Mouse (Mus musculus) adrenal gland, postnatal 25 days (tissue): ENCODE data around the gene Atg101. TPM values are rescaled to one million over a fixed set of nuclear protein-coding genes. Genes with fewer than 3 reads are reported as not detected.
A peak's percentile ranks its signal among the peaks of the same experiment; 100 is the strongest.

Source experiments
- DNase-seq: peaks from one replicate; pipeline ENCODE4 v3.0.0; 2021; ENCODE audit warnings: mixed read lengths
- long read RNA-seq: library from polyadenylated mRNA; stranded (forward); transcript quantifications from one replicate; pipeline ENCODE4 v2.0.0, GENCODE M21; 2021
- total RNA-seq: library from RNA; stranded (reverse); gene quantifications from 2 replicates; pipeline ENCODE4 v1.2.3, GENCODE M21; 2021

Gene Atg101
- total RNA-seq: 40.6 and 44.5 TPM in 2 replicates
- long read RNA-seq, transcript Atg101-201 (3 exons, 1,270 nt): major isoform, 57 of 73 reads
- long read RNA-seq, transcript Atg101-203 (2 exons, 605 nt): minor isoform, 7 of 73 reads
- long read RNA-seq, partial matches to known transcripts: 0 of 73 reads
- long read RNA-seq, other reads (novel, unspliced or antisense): 9 of 73 reads

GRCm38 (mm10) chr15:101283911-101284750 lies at the start of gene Atg101:
Gene Atg101, plus strand, starts transcription at chr15:101284272.
- DNase-seq: peak; percentile 88

- no peak for DNase-seq
Measured at GRCm38 (mm10) chr15:101234611-101235341, 49.3 kb upstream of the Atg101 start.

GRCm38 (mm10) chr15:101235342-101235698 lies 48.8 kb upstream of the Atg101 start:
- DNase-seq: no peak

GRCm38 (mm10) chr15:101235728-101236327 lies 48.2 kb upstream of the Atg101 start:
- DNase-seq: no peak

GRCm38 (mm10) chr15:101236878-101237277 lies 47.2 kb upstream of the Atg101 start:
- DNase-seq: peak; percentile 81

GRCm38 (mm10) chr15:101238885-101239511 lies 45.1 kb upstream of the Atg101 start:
- peak; percentile 62 for DNase-seq

- no peak for DNase-seq
Measured at GRCm38 (mm10) chr15:101239821-101240220, 44.3 kb upstream of the Atg101 start.

GRCm38 (mm10) chr15:101240799-101241204 lies 43.3 kb upstream of the Atg101 start:
- DNase-seq: peak; percentile 82

- DNase-seq: no peak
Measured at GRCm38 (mm10) chr15:101241236-101241635, 42.8 kb upstream of the Atg101 start.

- DNase-seq: no peak
Measured at GRCm38 (mm10) chr15:101241853-101242252, 42.2 kb upstream of the Atg101 start.

GRCm38 (mm10) chr15:101242645-101243044 lies 41.4 kb upstream of the Atg101 start:
- DNase-seq: peak; percentile 43

- no peak for DNase-seq
Measured at GRCm38 (mm10) chr15:101244012-101244411, 40.1 kb upstream of the Atg101 start.

GRCm38 (mm10) chr15:101246231-101247154 lies 37.6 kb upstream of the Atg101 start:
- peak; percentile 93 for DNase-seq

GRCm38 (mm10) chr15:101247155-101247498 lies 36.9 kb upstream of the Atg101 start:
- no peak for DNase-seq

- DNase-seq: no peak
Measured at GRCm38 (mm10) chr15:101248029-101248710, 35.9 kb upstream of the Atg101 start.

- DNase-seq: no peak
Measured at GRCm38 (mm10) chr15:101250220-101250800, 33.8 kb upstream of the Atg101 start.

GRCm38 (mm10) chr15:101251930-101252329 lies 32.1 kb upstream of the Atg101 start:
- no peak for DNase-seq

- no peak for DNase-seq
Measured at GRCm38 (mm10) chr15:101252614-101253013, 31.5 kb upstream of the Atg101 start.

GRCm38 (mm10) chr15:101253563-101253885 lies 30.5 kb upstream of the Atg101 start:
- DNase-seq: no peak
